Mouse (Mus musculus): Measurements from ENCODE around the gene Slc44a3. TPM values are rescaled to one million over a fixed set of nuclear protein-coding genes. Genes with fewer than 3 reads are reported as not detected.

Gene Slc44a3
- polyA plus RNA-seq, 1 experiment from 2014 or later: 1.1 TPM

DNA sequence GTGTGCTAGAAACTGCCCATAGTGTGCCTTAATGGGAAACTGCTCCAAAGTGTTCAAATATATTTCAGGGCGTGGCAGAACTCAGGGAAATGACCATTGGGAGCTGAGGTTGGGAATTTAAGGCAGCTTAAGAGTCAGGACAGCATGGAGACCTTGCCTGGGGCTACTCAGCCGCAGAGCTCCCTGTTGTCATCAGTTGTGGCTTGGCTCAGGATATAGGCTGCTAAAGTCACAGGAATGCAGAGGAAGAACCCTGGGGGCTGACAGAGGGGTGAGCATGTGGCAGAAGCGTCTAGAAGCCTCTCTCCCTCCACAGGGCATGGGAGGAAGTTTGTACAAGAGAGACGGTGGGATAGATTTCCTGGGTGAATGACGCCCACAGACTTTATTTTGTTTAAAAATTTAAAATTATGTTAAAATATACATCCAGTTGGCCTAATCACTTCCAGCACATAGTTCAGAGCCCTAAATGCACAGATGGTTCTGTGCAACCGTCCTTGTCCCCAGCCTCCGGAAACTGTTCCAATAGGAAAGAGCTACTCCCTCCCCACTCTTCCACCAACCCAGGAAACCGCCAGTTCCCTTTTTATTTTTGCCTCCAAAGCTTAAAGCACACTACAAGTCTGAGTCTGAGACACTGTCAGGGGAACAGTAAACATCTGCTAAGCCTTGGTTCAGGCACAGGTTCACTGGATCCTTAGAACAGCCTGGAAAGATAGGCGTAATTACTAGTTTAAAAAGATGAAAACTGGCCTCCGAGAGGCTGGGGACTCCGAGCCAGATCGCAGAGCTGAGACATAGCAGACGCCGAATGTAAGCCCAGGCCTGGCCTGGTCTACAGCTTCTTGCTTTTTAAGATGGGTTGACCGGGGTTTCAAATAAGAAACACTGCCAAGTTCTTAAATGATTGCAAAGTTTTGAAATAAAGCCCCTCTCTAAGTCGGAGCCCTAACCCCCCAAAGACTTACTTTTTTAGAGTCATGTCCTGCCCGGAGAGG lies 5.8 kb downstream of the Slc44a3 start:
- Histone ChIP-seq H3K4me2 (no peak overlapping the region), H3K36me3 (ENCODE audit: control insufficient read depth, insufficient read depth, low read length) (no peaks in the 10 kb centered on the region), H3K27ac (ENCODE audit: low read depth, low read length) (no peak overlapping the region), H3K4me3 (ENCODE audit: low read depth, low read length) (no peak overlapping the region), H3K9me3 (replicated peaks; ENCODE audit: control insufficient read depth, low read length) (no peaks in the 10 kb centered on the region), H3K4me1 (ENCODE audit: control insufficient read depth, insufficient read depth, low read length) (peaks cover 3% of the 10 kb centered on the region; the same call in 1 of the 2 replicates), H3K27me3 (ENCODE audit: control insufficient read depth, insufficient read depth, low read length) (peaks cover 5% of the 10 kb centered on the region), H3K9ac (ENCODE audit: low read depth, low read length) (no peak overlapping the region)
- WGBS (ENCODE audit: insufficient replicate concordance): 61% methylated on average over 17 of the region's 17 CpGs
- no peak for ATAC-seq (replicated peaks; ENCODE audit: insufficient number of reproducible peaks, low FRiP score, low TSS enrichment)

DNA sequence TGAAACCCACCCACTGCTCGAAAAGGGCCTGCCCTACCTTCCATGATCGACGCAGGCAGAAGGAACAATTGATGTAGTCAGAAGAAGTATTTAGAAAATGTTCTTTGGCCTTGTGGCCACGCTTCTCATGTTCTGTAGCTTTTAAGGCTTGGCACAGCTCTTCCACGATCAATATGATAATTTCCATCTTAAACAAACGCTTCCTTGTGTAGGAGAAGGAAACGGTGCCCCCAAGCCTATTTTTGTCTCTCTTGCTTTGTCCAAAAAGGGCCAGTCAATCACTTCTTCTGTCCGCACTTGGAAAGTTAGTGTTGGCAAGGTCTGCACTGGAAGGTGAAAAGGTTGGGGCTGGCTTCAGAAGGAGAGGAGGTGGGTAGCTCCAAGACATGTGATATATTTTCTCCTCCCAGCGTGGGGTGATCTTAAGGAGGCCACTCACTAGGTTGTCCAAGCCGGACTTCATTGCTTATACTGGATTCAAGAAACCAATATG lies 10.5 kb downstream of the Slc44a3 start:
- no peak overlapping the region for H3K9ac ChIP-seq (ENCODE audit: low read depth, low read length)
- no peak for ATAC-seq (replicated peaks; ENCODE audit: insufficient number of reproducible peaks, low FRiP score, low TSS enrichment)
- WGBS (ENCODE audit: insufficient replicate concordance): 71% methylated on average over 10 of the region's 10 CpGs

DNA sequence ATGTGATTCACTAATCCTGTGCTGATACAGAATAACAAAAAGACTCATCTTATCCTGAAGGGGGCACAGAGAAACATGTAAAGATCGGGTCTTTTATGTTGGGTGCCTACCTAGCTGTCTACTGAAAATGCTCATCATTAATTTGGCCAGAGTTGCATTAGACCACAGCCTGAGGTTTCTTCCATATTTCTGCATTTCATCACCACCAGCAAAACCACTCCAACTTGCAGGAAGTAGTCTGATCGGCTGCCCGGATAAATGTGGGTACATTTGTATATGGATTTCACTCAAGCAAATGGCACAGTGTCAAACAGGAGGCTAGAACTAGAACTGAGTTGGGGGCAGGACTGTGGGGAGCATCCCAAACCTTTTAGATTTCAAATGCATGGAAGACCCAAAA lies 11.1 kb downstream of the Slc44a3 start:
- no peak overlapping the region for H3K4me3 ChIP-seq (ENCODE audit: low read depth, low read length)
- H3K36me3 ChIP-seq (ENCODE audit: control insufficient read depth, insufficient read depth, low read length): no peaks in the 10 kb centered on the region
- no peaks in the 10 kb centered on the region for H3K27me3 ChIP-seq (ENCODE audit: control insufficient read depth, insufficient read depth, low read length)
- H3K27ac ChIP-seq (ENCODE audit: low read depth, low read length): no peak overlapping the region
- ATAC-seq (replicated peaks; ENCODE audit: insufficient number of reproducible peaks, low FRiP score, low TSS enrichment): no peak
- 91% methylated on average over 3 of the region's 3 CpGs for WGBS (ENCODE audit: insufficient replicate concordance)
- H3K9ac ChIP-seq (ENCODE audit: low read depth, low read length): no peak overlapping the region
- no peaks in the 10 kb centered on the region for H3K9me3 ChIP-seq (replicated peaks; ENCODE audit: control insufficient read depth, low read length)
- H3K4me1 ChIP-seq (ENCODE audit: control insufficient read depth, insufficient read depth, low read length): no peaks in the 10 kb centered on the region
- H3K4me2 ChIP-seq: no peak overlapping the region

More for the DNA sequence above, 10.5 kb downstream of the Slc44a3 start:
- Histone ChIP-seq H3K27ac (ENCODE audit: low read depth, low read length) (no peak overlapping the region), H3K4me3 (ENCODE audit: low read depth, low read length) (no peak overlapping the region), H3K9me3 (replicated peaks; ENCODE audit: control insufficient read depth, low read length) (no peaks in the 10 kb centered on the region), H3K4me1 (ENCODE audit: control insufficient read depth, insufficient read depth, low read length) (no peaks in the 10 kb centered on the region), H3K4me2 (no peak overlapping the region), H3K36me3 (ENCODE audit: control insufficient read depth, insufficient read depth, low read length) (no peaks in the 10 kb centered on the region), H3K27me3 (ENCODE audit: control insufficient read depth, insufficient read depth, low read length) (no peaks in the 10 kb centered on the region)

DNA sequence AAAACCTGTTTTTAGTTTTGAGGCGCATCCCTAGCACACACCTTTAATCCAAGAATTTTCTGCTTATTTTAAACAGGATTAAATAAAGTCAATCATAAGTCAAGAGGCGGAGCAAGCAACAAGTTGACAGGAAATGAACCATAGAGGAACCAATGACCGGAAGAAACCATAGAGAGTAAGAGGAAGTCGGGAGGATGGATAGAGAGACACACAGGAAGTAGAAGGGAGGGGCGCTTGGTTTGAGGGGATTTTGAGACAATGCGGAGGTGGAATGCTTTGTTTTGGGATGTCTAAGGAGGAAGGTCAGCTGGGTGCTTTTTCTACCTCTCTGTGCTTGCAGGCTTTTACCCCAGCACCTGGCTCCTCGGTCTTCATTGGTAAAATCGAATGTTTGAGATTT lies 15.2 kb downstream of the Slc44a3 start:
- no peaks in the 10 kb centered on the region for H3K9me3 ChIP-seq (replicated peaks; ENCODE audit: control insufficient read depth, low read length)
- no peaks in the 10 kb centered on the region for H3K27me3 ChIP-seq (ENCODE audit: control insufficient read depth, insufficient read depth, low read length)
- no peaks in the 10 kb centered on the region for H3K36me3 ChIP-seq (ENCODE audit: control insufficient read depth, insufficient read depth, low read length)
- ATAC-seq (replicated peaks; ENCODE audit: insufficient number of reproducible peaks, low FRiP score, low TSS enrichment): no peak
- no peak overlapping the region for H3K27ac ChIP-seq (ENCODE audit: low read depth, low read length)
- no peak overlapping the region for H3K4me2 ChIP-seq
- H3K4me3 ChIP-seq (ENCODE audit: low read depth, low read length): no peak overlapping the region
- H3K4me1 ChIP-seq (ENCODE audit: control insufficient read depth, insufficient read depth, low read length): no peaks in the 10 kb centered on the region
- H3K9ac ChIP-seq (ENCODE audit: low read depth, low read length): no peak overlapping the region
- WGBS (ENCODE audit: insufficient replicate concordance): 86% methylated on average over 8 of the region's 8 CpGs

DNA sequence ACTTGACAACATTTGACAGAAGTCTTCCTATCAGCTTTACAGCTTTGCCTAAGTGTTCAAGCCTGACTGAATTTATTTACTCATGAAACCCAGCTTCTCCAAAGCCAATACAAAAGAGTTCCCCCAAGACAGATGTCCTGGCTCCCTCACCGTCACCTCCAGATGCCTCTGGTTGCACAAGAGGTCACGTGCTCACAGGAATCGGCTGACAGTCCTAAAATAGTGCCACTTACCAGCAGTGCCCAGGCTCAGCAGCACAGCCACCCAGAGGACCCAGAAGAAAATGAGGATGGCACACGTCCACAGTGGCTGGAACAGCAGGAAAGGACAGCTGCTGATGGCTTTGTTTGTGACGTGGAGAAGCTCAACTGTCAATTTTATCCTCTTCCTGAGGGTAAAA lies 23.1 kb downstream of the Slc44a3 start:
- H3K4me1 ChIP-seq (ENCODE audit: control insufficient read depth, insufficient read depth, low read length): peaks cover 10% of the 10 kb centered on the region; the same call in 1 of the 2 replicates
- peak overlapping the region; percentile 46; the same call in 1 of the 2 replicates for H3K27ac ChIP-seq (ENCODE audit: low read depth, low read length)
- H3K4me2 ChIP-seq: peak overlapping the region; percentile 40
- ATAC-seq (replicated peaks; ENCODE audit: insufficient number of reproducible peaks, low FRiP score, low TSS enrichment): no peak
- WGBS (ENCODE audit: insufficient replicate concordance): 31% methylated on average over 5 of the region's 5 CpGs
- H3K4me3 ChIP-seq (ENCODE audit: low read depth, low read length): no peak overlapping the region
- no peaks in the 10 kb centered on the region for H3K27me3 ChIP-seq (ENCODE audit: control insufficient read depth, insufficient read depth, low read length)
- no peaks in the 10 kb centered on the region for H3K36me3 ChIP-seq (ENCODE audit: control insufficient read depth, insufficient read depth, low read length)
- H3K9ac ChIP-seq (ENCODE audit: low read depth, low read length): 0 out of 2 replicates have a peak overlapping the region, but pooled peaks have one; percentile 30
- H3K9me3 ChIP-seq (replicated peaks; ENCODE audit: control insufficient read depth, low read length): no peaks in the 10 kb centered on the region

DNA sequence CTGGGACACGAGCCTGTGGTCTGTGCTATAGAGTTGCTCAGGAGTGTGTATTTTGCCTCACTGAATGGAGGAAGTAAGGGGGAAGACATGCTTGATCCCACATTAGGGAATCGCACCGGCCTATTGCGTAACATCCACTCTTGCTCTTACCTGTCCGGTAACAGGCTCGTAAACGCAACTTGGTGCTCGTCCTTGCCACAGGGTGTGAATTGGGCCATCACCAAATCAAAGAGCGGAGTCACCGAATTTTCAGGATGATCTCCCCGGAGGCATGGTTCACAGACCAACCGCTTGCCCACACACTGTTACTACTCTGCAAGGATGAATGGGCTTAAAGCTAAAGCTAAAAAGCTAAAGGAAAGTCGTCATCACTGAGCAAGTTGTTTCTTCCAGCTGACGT lies 24.5 kb downstream of the Slc44a3 start:
- ATAC-seq (replicated peaks; ENCODE audit: insufficient number of reproducible peaks, low FRiP score, low TSS enrichment): no peak
- Histone ChIP-seq H3K27ac (ENCODE audit: low read depth, low read length) (no peak overlapping the region), H3K27me3 (ENCODE audit: control insufficient read depth, insufficient read depth, low read length) (no peaks in the 10 kb centered on the region), H3K9ac (ENCODE audit: low read depth, low read length) (no peak overlapping the region), H3K4me2 (no peak overlapping the region), H3K4me1 (ENCODE audit: control insufficient read depth, insufficient read depth, low read length) (peaks cover 10% of the 10 kb centered on the region; the same call in 1 of the 2 replicates), H3K36me3 (ENCODE audit: control insufficient read depth, insufficient read depth, low read length) (no peaks in the 10 kb centered on the region), H3K4me3 (ENCODE audit: low read depth, low read length) (no peak overlapping the region), H3K9me3 (replicated peaks; ENCODE audit: control insufficient read depth, low read length) (no peaks in the 10 kb centered on the region)
- WGBS (ENCODE audit: insufficient replicate concordance): 91% methylated on average over 14 of the region's 14 CpGs

DNA sequence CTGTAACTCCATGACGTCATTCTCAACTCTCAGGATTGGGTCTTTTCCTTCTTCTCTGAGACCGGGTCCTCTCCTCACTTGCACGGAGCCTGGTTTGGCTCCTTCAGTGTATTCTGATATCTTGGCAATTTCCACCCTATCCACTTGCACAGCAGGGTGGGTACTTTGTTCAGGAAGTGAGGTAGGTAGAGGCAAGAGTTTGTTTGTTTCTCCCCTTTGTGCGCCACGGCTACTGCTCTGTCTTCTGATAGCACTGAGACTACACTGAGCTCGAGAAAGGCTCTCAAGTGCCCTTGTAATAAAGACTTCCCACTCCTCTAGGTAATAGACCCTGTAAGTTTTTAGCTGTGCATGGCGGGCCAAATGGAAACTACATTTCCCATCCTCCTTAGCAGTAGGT lies 25.4 kb downstream of the Slc44a3 start:
- Histone ChIP-seq H3K9ac (ENCODE audit: low read depth, low read length) (no peak overlapping the region), H3K9me3 (replicated peaks; ENCODE audit: control insufficient read depth, low read length) (no peaks in the 10 kb centered on the region), H3K27ac (ENCODE audit: low read depth, low read length) (no peak overlapping the region), H3K4me2 (no peak overlapping the region), H3K4me3 (ENCODE audit: low read depth, low read length) (no peak overlapping the region), H3K4me1 (ENCODE audit: control insufficient read depth, insufficient read depth, low read length) (peaks cover 10% of the 10 kb centered on the region; the same call in 1 of the 2 replicates), H3K27me3 (ENCODE audit: control insufficient read depth, insufficient read depth, low read length) (no peaks in the 10 kb centered on the region), H3K36me3 (ENCODE audit: control insufficient read depth, insufficient read depth, low read length) (no peaks in the 10 kb centered on the region)
- no peak for ATAC-seq (replicated peaks; ENCODE audit: insufficient number of reproducible peaks, low FRiP score, low TSS enrichment)
- 70% methylated on average over 7 of the region's 7 CpGs for WGBS (ENCODE audit: insufficient replicate concordance)

DNA sequence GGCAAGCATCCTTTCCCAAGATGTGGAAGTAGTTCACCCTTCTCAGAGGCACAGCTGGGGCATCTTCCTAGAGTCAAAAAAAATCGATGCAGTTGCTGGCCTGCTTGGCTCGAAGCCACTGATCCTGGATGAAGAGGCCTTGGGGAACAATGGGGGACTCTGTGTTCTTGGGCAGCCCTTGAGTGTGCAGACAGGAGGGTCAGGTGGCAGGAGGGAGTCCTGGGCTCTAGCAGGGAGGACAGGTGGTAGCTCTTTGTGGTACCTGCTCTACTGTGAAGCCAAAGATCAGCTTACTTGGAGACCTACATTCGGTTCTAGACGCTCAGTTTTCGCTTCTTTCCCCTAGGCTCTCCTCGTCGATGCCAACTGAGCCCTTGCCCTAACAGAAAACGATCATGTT lies 26.0 kb downstream of the Slc44a3 start:
- Histone ChIP-seq H3K36me3 (ENCODE audit: control insufficient read depth, insufficient read depth, low read length) (no peaks in the 10 kb centered on the region), H3K27me3 (ENCODE audit: control insufficient read depth, insufficient read depth, low read length) (no peaks in the 10 kb centered on the region), H3K4me2 (no peak overlapping the region), H3K27ac (ENCODE audit: low read depth, low read length) (no peak overlapping the region), H3K4me1 (ENCODE audit: control insufficient read depth, insufficient read depth, low read length) (peaks cover 10% of the 10 kb centered on the region; the same call in 1 of the 2 replicates), H3K4me3 (ENCODE audit: low read depth, low read length) (no peak overlapping the region), H3K9ac (ENCODE audit: low read depth, low read length) (no peak overlapping the region), H3K9me3 (replicated peaks; ENCODE audit: control insufficient read depth, low read length) (no peaks in the 10 kb centered on the region)
- WGBS (ENCODE audit: insufficient replicate concordance): 91% methylated on average over 8 of the region's 8 CpGs
- no peak for ATAC-seq (replicated peaks; ENCODE audit: insufficient number of reproducible peaks, low FRiP score, low TSS enrichment)
